Mouse (Mus musculus): ENCODE results near the gene Slc11a1. TPM values are rescaled to one million over a fixed set of nuclear protein-coding genes. Genes with fewer than 3 reads are reported as not detected.

Slc11a1 gene
- polyA plus RNA-seq, 1 experiment from 2014 or later = 6.1 TPM

MicroRNA genes within 50 kb of the gene (microRNA counts, 519-probe panel; counts per million panel counts)
- microRNA mmu-miR-26b = 3,790 counts per million, percentile 76 among the panel's probes with 10 or more counts

Small RNAs within 50 kb of the gene (microRNA-seq; reads per million reads assigned to microRNA genes)
- 44,205 reads per million, percentile 99 among the genes with 10 or more reads in this experiment for gene Mir26b

Other genes starting within 250 kb of the Slc11a1 start
- 0.25 and 0.26 TPM in 2 replicates for gene Rufy4, start 249.7 kb upstream of the Slc11a1 start, polyA plus RNA-seq (2014; fragmentation: Nextera tagmentation; extraction: Ambion mirVana)
- 0.07 and 0.32 TPM in 2 replicates for gene Cxcr2, start 221.2 kb upstream of the Slc11a1 start, polyA plus RNA-seq (2014; fragmentation: Nextera tagmentation; extraction: Ambion mirVana)
- gene Cxcr1, start 180.6 kb upstream of the Slc11a1 start, polyA plus RNA-seq (2014; fragmentation: Nextera tagmentation; extraction: Ambion mirVana) = not detected in 2 replicates
- 406 and 429 TPM in 2 replicates for gene Arpc2, start 139.1 kb upstream of the Slc11a1 start, polyA plus RNA-seq (2014; fragmentation: Nextera tagmentation; extraction: Ambion mirVana)
- gene Gpbar1, start 96.6 kb upstream of the Slc11a1 start, polyA plus RNA-seq (2014; fragmentation: Nextera tagmentation; extraction: Ambion mirVana) = 3.5 and 4.1 TPM in 2 replicates
- gene Aamp, start 90.5 kb upstream of the Slc11a1 start, polyA plus RNA-seq (2014; fragmentation: Nextera tagmentation; extraction: Ambion mirVana) = 240 and 261 TPM in 2 replicates
- gene Pnkd, start 90.3 kb upstream of the Slc11a1 start, polyA plus RNA-seq (2014; fragmentation: Nextera tagmentation; extraction: Ambion mirVana) = 122 and 132 TPM in 2 replicates
- 50.1 and 53.9 TPM in 2 replicates for gene Tmbim1, start 69.6 kb upstream of the Slc11a1 start, polyA plus RNA-seq (2014; fragmentation: Nextera tagmentation; extraction: Ambion mirVana)
- gene Catip, start 13.1 kb upstream of the Slc11a1 start, polyA plus RNA-seq (2014; fragmentation: Nextera tagmentation; extraction: Ambion mirVana) = 0.69 and 0.81 TPM in 2 replicates
- gene Ctdsp1, start 16.3 kb downstream of the Slc11a1 start, polyA plus RNA-seq (2014; fragmentation: Nextera tagmentation; extraction: Ambion mirVana) = 88.0 and 90.7 TPM in 2 replicates
- 5.9 and 7.7 TPM in 2 replicates for gene Vil1, start 34.2 kb downstream of the Slc11a1 start, polyA plus RNA-seq (2014; fragmentation: Nextera tagmentation; extraction: Ambion mirVana)
- gene Cnot9, start 130.9 kb downstream of the Slc11a1 start, polyA plus RNA-seq (2014; fragmentation: Nextera tagmentation; extraction: Ambion mirVana) = 70.3 and 72.3 TPM in 2 replicates
- 0.83 TPM in 1 of 2 replicates, not detected in the other for gene Plcd4, start 167.7 kb downstream of the Slc11a1 start, polyA plus RNA-seq (2014; fragmentation: Nextera tagmentation; extraction: Ambion mirVana)
- gene Usp37, start 169.1 kb downstream of the Slc11a1 start, polyA plus RNA-seq (2014; fragmentation: Nextera tagmentation; extraction: Ambion mirVana) = 40.5 and 43.0 TPM in 2 replicates
- 8.4 and 9.5 TPM in 2 replicates for gene Zfp142, start 213.1 kb downstream of the Slc11a1 start, polyA plus RNA-seq (2014; fragmentation: Nextera tagmentation; extraction: Ambion mirVana)
- gene Bcs1l, start 213.1 kb downstream of the Slc11a1 start, polyA plus RNA-seq (2014; fragmentation: Nextera tagmentation; extraction: Ambion mirVana) = 18.5 and 20.0 TPM in 2 replicates
- 7.0 and 9.1 TPM in 2 replicates for gene Rnf25, start 226.2 kb downstream of the Slc11a1 start, polyA plus RNA-seq (2014; fragmentation: Nextera tagmentation; extraction: Ambion mirVana)
- gene Stk36, start 226.2 kb downstream of the Slc11a1 start, polyA plus RNA-seq (2014; fragmentation: Nextera tagmentation; extraction: Ambion mirVana) = 8.4 and 8.9 TPM in 2 replicates